Comparison of ENCODE assay signal across 8 mouse cellular contexts in the genomic region with DNA sequence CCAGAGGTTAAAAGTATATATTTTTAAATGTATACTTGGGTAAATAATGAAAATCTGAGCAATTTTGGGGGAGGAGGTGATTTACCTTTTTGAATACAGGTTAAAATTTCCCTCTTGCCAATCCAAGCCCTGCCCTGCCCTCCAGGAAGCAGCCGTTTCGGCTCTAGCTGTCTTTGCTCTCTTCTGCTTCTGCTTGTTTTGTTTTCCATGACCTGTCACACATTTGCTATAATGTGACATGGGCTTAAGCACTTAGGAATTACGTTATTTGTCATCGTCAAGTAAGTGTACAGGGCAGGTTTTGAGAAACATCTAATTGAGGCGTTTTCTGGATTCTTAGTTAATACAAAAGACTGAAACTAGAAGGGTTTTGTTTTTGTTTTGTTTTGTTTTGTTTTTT. TPM values are rescaled to one million over a fixed set of nuclear protein-coding genes. Genes with fewer than 3 reads are reported as not detected.
A peak's percentile ranks its signal among the peaks of the same experiment; 100 is the strongest.
DNase-seq lines count a peak whose midpoint lies in the region; ATAC-seq and TF ChIP-seq lines count a peak whose summit lies in the region.

No protein-coding gene starts in this region.

- 22% methylated on average over 5 of the region's 5 CpGs for WGBS in lung, embryonic 14.5 days
- 35% methylated on average over 5 of the region's 5 CpGs for WGBS in forebrain, embryonic 10.5 days
- WGBS in limb, embryonic 10.5 days = 38% methylated on average over 5 of the region's 5 CpGs
- WGBS in neural tube, embryonic 14.5 days = 12% methylated on average over 5 of the region's 5 CpGs

- H3K27me3 ChIP-seq in lung, embryonic 14.5 days (ENCODE audit: insufficient read depth, low read length) = no peaks in the 10 kb centered on the region
- H3K27me3 ChIP-seq in forebrain, embryonic 10.5 days (ENCODE audit: poor library complexity, severe bottlenecking) = no peaks in the 10 kb centered on the region; the same call in 1 of the 2 replicates
- 0 out of 2 replicates have a peak, but pooled peaks cover 3% of the 10 kb centered on the region for H3K27me3 ChIP-seq in limb, embryonic 10.5 days (ENCODE audit: low read depth, poor library complexity, severe bottlenecking)
- no peaks in the 10 kb centered on the region for H3K27me3 ChIP-seq in neural tube, embryonic 14.5 days (ENCODE audit: control insufficient read depth, insufficient read depth, low read length)

- no peaks in the 10 kb centered on the region for H3K36me3 ChIP-seq in lung, embryonic 14.5 days (ENCODE audit: insufficient read depth)
- H3K36me3 ChIP-seq in forebrain, embryonic 10.5 days (replicated peaks) = no peaks in the 10 kb centered on the region; the same call in 1 of the 2 replicates
- H3K36me3 ChIP-seq in limb, embryonic 10.5 days = no peaks in the 10 kb centered on the region
- H3K36me3 ChIP-seq in neural tube, embryonic 14.5 days (ENCODE audit: control insufficient read depth, insufficient read depth, low read length) = no peaks in the 10 kb centered on the region

- no peak for ATAC-seq in lung, embryonic 14.5 days (ENCODE audit: insufficient read depth)
- no peak for ATAC-seq in neural tube, embryonic 14.5 days (ENCODE audit: low read depth)

- H3K4me3 ChIP-seq in lung, embryonic 14.5 days (ENCODE audit: low read depth, low read length) = peak overlapping the region; percentile 96
- peak overlapping the region; percentile 97 for H3K4me3 ChIP-seq in forebrain, embryonic 10.5 days
- H3K4me3 ChIP-seq in limb, embryonic 10.5 days = peak overlapping the region; percentile 94; the same call in 1 of the 2 replicates
- H3K4me3 ChIP-seq in neural tube, embryonic 14.5 days (ENCODE audit: low read depth, low read length) = peak overlapping the region; percentile 88

- H3K9me3 ChIP-seq in lung, embryonic 14.5 days (ENCODE audit: low read depth, low read length) = no peaks in the 10 kb centered on the region
- no peaks in the 10 kb centered on the region for H3K9me3 ChIP-seq in forebrain, embryonic 10.5 days
- H3K9me3 ChIP-seq in limb, embryonic 10.5 days (replicated peaks) = no peaks in the 10 kb centered on the region
- H3K9me3 ChIP-seq in neural tube, embryonic 14.5 days (ENCODE audit: control insufficient read depth, low read length) = no peaks in the 10 kb centered on the region

- peaks cover 4% of the 10 kb centered on the region; the same call in 1 of the 2 replicates for H3K4me1 ChIP-seq in lung, embryonic 14.5 days (ENCODE audit: insufficient read depth)
- peaks cover 30% of the 10 kb centered on the region for H3K4me1 ChIP-seq in forebrain, embryonic 10.5 days
- H3K4me1 ChIP-seq in limb, embryonic 10.5 days = peaks cover 23% of the 10 kb centered on the region
- H3K4me1 ChIP-seq in neural tube, embryonic 14.5 days (ENCODE audit: control insufficient read depth, insufficient read depth, low read length) = peaks cover 25% of the 10 kb centered on the region

- H3K4me2 ChIP-seq in lung, embryonic 14.5 days = peak overlapping the region; percentile 88
- peak overlapping the region; percentile 63 for H3K4me2 ChIP-seq in neural tube, embryonic 14.5 days (ENCODE audit: low read depth, low read length)

- no peak for TF ChIP-seq CTCF in lung, embryonic 14.5 days (IDR thresholded peaks at IDR 0.05; ENCODE audit: low read depth)

- 0 out of 2 replicates have a peak overlapping the region, but pooled peaks have one; percentile 4 for H3K9ac ChIP-seq in lung, embryonic 14.5 days
- H3K9ac ChIP-seq in neural tube, embryonic 14.5 days (replicated peaks; ENCODE audit: low read depth, low read length) = peak overlapping the region; percentile 51; the same call in 1 of the 2 replicates

- no peak for DNase-seq in lung, embryonic 14.5 days
- DNase-seq in lung, postnatal 14 days = no peak
- DNase-seq in forebrain, embryonic 10.5 days (ENCODE audit: extremely low spot score, low spot score) = no peak
- no peak for DNase-seq in limb, embryonic 10.5 days (ENCODE audit: low spot score)
- no peak for DNase-seq in left cerebral cortex, adult 8-10 months (ENCODE audit: low spot score in 2 of 2)
- no peak for DNase-seq in frontal cortex, postnatal 14 days (ENCODE audit: low spot score in 2 of 2)
- DNase-seq in cerebellum, postnatal 4 days (ENCODE audit: low spot score in 2 of 2) = no peak

- no peak overlapping the region for H3K27ac ChIP-seq in lung, embryonic 14.5 days (ENCODE audit: low read depth)
- peak overlapping the region; percentile 99; the same call in 1 of the 2 replicates for H3K27ac ChIP-seq in forebrain, embryonic 10.5 days
- no peak overlapping the region for H3K27ac ChIP-seq in limb, embryonic 10.5 days
- H3K27ac ChIP-seq in neural tube, embryonic 14.5 days (ENCODE audit: low read depth, low read length) = no peak overlapping the region

RNA-seq across cellular contexts. Expression of gene Lcor, which starts 1.9 kb away (rescaled TPM):
- polyA plus RNA-seq in lung, embryonic 14.5 days (2014; fragmentation: Nextera tagmentation; extraction: Ambion mirVana) = 13.0 and 13.9 TPM in 2 replicates
- polyA plus RNA-seq in forebrain, embryonic 10.5 days (2016; fragmentation: Nextera tagmentation; extraction: Ambion mirVana) = 14.2 and 15.9 TPM in 2 replicates
- polyA plus RNA-seq in limb, embryonic 10.5 days (2016; fragmentation: Nextera tagmentation; extraction: Ambion mirVana) = 7.7 and 8.7 TPM in 2 replicates
- 19.3 and 23.6 TPM in 2 replicates for polyA plus RNA-seq in neural tube, embryonic 14.5 days (2014; fragmentation: Nextera tagmentation; extraction: Ambion mirVana)
- 10 to 100 TPM; 18.6 to 21.9 (median 20.8) TPM for total RNA-seq in left cerebral cortex, adult 8-10 months (2022)
